Mouse (Mus musculus) embryonic facial prominence, embryonic 13.5 days (tissue): ENCODE results near the gene Afg1l. TPM values are rescaled to one million over a fixed set of nuclear protein-coding genes. Genes with fewer than 3 reads are reported as not detected.

Experiments
- ATAC-seq: fragments of 200-750 bp; cut with Nextera tagmentation; 2 replicates; pipeline ENCODE4 v1.8.0; 2017; ENCODE audit warnings: low read depth; ENCODE audit not compliant: insufficient number of reproducible peaks, insufficient read depth, low FRiP score, low TSS enrichment
- H3K27ac ChIP-seq: fragments of 300-500 bp; sonication (generic); 2 replicates; pipeline ENCODE4 v1.5.1; 2015; ENCODE audit warnings: moderate library complexity, mild to moderate bottlenecking, inconsistent platforms
- H3K27me3 ChIP-seq: fragments of 300-500 bp; sonication (generic); 2 replicates; pipeline ENCODE4 v1.6.1; 2015; ENCODE audit warnings: mild to moderate bottlenecking, inconsistent platforms
- H3K36me3 ChIP-seq: fragments of 300-500 bp; sonication (generic); 2 replicates; pipeline ENCODE4 v1.6.1; 2015; ENCODE audit warnings: mild to moderate bottlenecking, inconsistent platforms
- H3K4me1 ChIP-seq: fragments of 300-500 bp; sonication (generic); 2 replicates; pipeline ENCODE4 v1.6.1; 2015; ENCODE audit warnings: inconsistent platforms
- H3K4me2 ChIP-seq: fragments of 300-500 bp; sonication (generic); 2 replicates; pipeline ENCODE4 v1.6.1; 2015; ENCODE audit warnings: moderate library complexity, mild to moderate bottlenecking, inconsistent platforms
- H3K4me3 ChIP-seq: fragments of 300-500 bp; sonication (generic); 2 replicates; pipeline ENCODE4 v1.5.1; 2015; ENCODE audit warnings: mild to moderate bottlenecking, inconsistent platforms
- H3K9ac ChIP-seq: fragments of 300-500 bp; sonication (generic); 2 replicates; pipeline ENCODE4 v1.6.1; 2015; ENCODE audit warnings: mild to moderate bottlenecking, inconsistent platforms
- H3K9me3 ChIP-seq: fragments of 300-500 bp; sonication (generic); 2 replicates; pipeline ENCODE4 v1.6.1; 2016; ENCODE audit warnings: inconsistent platforms
- WGBS: fragments of 180-500 bp; shearing (Covaris S2); methylation state at CpG from one replicate; pipeline ENCODE4 v1.1.7; 2015; ENCODE audit warnings: mixed read lengths; 5-methylcytosine and 5-hydroxymethylcytosine counted together
- polyA plus RNA-seq: library from polyadenylated mRNA; unstranded; fragments of >200 nt; fragmentation: Nextera tagmentation; extraction: Ambion mirVana; gene quantifications from 2 replicates; pipeline ENCODE4 v1.2.1, GENCODE M21; 2015

The Afg1l gene
- polyA plus RNA-seq, 1 experiment from 2014 or later, result 7.1 TPM

GRCm38 (mm10) chr10:42347986-42348385, 130.4 kb downstream of the Afg1l start:
- no peak for ATAC-seq
- Histone ChIP-seq H3K4me2 (no peak overlapping the region), H3K9ac (no peak overlapping the region), H3K9me3 (no peaks in the 10 kb centered on the region), H3K4me1 (peaks cover 20% of the 10 kb centered on the region), H3K27ac (peak overlapping the region; percentile 64), H3K27me3 (no peaks in the 10 kb centered on the region), H3K36me3 (no peaks in the 10 kb centered on the region), H3K4me3 (no peak overlapping the region)
- WGBS, result 76% methylated on average over 5 of the region's 5 CpGs

GRCm38 (mm10) chr10:42347127-42347526, 131.2 kb downstream of the Afg1l start:
- H3K27ac ChIP-seq, result peak overlapping the region; percentile 87
- H3K4me2 ChIP-seq, result peak overlapping the region; percentile 36
- WGBS, result 36% methylated on average over 5 of the region's 5 CpGs
- no peak overlapping the region for H3K9ac ChIP-seq
- ATAC-seq, result peak; percentile 81
- H3K9me3 ChIP-seq, result no peaks in the 10 kb centered on the region
- H3K36me3 ChIP-seq, result no peaks in the 10 kb centered on the region
- H3K4me1 ChIP-seq, result peaks cover 20% of the 10 kb centered on the region
- no peak overlapping the region for H3K4me3 ChIP-seq
- H3K27me3 ChIP-seq, result no peaks in the 10 kb centered on the region

DNA sequence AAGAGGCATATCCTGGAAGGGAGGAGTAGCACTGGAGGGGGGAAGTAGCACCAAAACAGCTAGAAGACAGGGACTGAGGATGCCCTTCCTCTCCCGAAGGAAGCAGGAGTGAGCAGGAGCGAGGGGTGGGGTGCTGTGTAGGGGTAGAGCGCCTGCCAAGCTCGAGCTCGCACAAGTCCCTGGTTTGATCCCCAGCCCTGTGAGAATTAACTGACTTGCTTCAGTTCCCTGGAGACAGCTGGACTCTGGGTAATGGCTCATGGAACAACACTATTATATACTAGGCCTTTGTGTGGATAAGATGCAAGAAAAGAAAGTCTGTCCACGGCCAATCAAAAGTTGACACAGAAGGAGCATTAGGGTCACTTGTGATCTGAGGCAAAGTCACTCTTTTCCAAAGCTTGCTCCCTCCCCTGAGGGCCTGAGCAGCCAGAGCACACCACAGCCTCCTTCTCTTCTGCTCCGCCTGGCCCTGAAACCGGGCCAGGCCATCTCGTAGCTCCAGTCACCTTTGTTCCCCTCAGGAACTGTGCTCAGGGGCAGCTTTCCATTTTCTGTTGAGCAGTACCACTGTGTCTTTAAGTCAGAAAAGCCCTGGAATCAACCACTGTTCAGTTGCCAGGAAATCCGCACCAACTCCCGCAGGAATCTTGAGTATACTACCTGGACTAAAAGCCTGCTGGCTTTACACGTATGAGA, 132.0 kb downstream of the Afg1l start:
- H3K36me3 ChIP-seq, result no peaks in the 10 kb centered on the region

DNA sequence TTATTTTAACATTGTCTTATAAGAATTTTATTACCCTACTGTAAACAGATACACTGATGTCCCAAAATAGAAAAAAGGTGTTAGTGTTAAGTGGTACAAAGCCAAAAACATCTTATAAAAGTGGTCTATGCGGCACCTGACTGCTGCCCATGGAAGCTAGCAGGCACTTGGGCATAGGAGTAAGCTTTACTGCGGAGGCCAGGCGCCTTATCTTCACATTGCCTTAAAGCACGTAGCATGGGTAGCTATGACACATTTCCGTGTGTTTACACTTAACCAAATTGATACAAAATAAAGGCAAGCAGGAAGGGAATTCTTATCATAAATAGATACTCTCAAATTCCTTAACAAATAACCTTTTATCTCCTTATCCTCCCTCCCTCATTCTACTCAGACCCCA, 135.7 kb downstream of the Afg1l start:
- 90% methylated on average over 5 of the region's 5 CpGs for WGBS
- no peak for ATAC-seq
- no peaks in the 10 kb centered on the region; the same call in 1 of the 2 replicates for H3K36me3 ChIP-seq

More for the DNA sequence above, 132.0 kb downstream of the Afg1l start:
- no peak overlapping the region; the same call in 1 of the 2 replicates for H3K4me2 ChIP-seq
- peaks cover 20% of the 10 kb centered on the region for H3K4me1 ChIP-seq
- H3K9ac ChIP-seq, result no peak overlapping the region
- H3K27ac ChIP-seq, result peak overlapping the region; percentile 87
- no peak overlapping the region for H3K4me3 ChIP-seq
- H3K9me3 ChIP-seq, result no peaks in the 10 kb centered on the region
- no peaks in the 10 kb centered on the region for H3K27me3 ChIP-seq
- 0 out of 2 replicates have a peak, but pooled peaks have one; percentile 62 for ATAC-seq
- 31% methylated on average over 12 of the region's 12 CpGs for WGBS

GRCm38 (mm10) chr10:42341815-42342457, 136.4 kb downstream of the Afg1l start:
- Histone ChIP-seq H3K4me2 (no peak overlapping the region), H3K9me3 (no peaks in the 10 kb centered on the region), H3K9ac (no peak overlapping the region), H3K4me3 (no peak overlapping the region), H3K36me3 (no peaks in the 10 kb centered on the region; the same call in 1 of the 2 replicates), H3K27me3 (no peaks in the 10 kb centered on the region), H3K4me1 (peaks cover 10% of the 10 kb centered on the region), H3K27ac (no peak overlapping the region)
- WGBS, result 83% methylated on average over 11 of the region's 11 CpGs
- ATAC-seq, result no peak

More for the DNA sequence above, 135.7 kb downstream of the Afg1l start:
- H3K9ac ChIP-seq, result no peak overlapping the region
- H3K27ac ChIP-seq, result no peak overlapping the region
- no peak overlapping the region for H3K4me2 ChIP-seq
- H3K4me3 ChIP-seq, result no peak overlapping the region
- peaks cover 17% of the 10 kb centered on the region for H3K4me1 ChIP-seq
- H3K9me3 ChIP-seq, result no peaks in the 10 kb centered on the region
- H3K27me3 ChIP-seq, result no peaks in the 10 kb centered on the region

- no peaks in the 10 kb centered on the region for H3K27me3 ChIP-seq
- H3K9ac ChIP-seq, result no peak overlapping the region
- no peaks in the 10 kb centered on the region; the same call in 1 of the 2 replicates for H3K36me3 ChIP-seq
- no peak for ATAC-seq
- no peaks in the 10 kb centered on the region for H3K4me1 ChIP-seq
- no peak overlapping the region for H3K27ac ChIP-seq
- no peaks in the 10 kb centered on the region for H3K9me3 ChIP-seq
- H3K4me2 ChIP-seq, result no peak overlapping the region
- 63% methylated on average over 6 of the region's 6 CpGs for WGBS
- H3K4me3 ChIP-seq, result no peak overlapping the region
Measured at GRCm38 (mm10) chr10:42340426-42340793, 138.0 kb downstream of the Afg1l start.

DNA sequence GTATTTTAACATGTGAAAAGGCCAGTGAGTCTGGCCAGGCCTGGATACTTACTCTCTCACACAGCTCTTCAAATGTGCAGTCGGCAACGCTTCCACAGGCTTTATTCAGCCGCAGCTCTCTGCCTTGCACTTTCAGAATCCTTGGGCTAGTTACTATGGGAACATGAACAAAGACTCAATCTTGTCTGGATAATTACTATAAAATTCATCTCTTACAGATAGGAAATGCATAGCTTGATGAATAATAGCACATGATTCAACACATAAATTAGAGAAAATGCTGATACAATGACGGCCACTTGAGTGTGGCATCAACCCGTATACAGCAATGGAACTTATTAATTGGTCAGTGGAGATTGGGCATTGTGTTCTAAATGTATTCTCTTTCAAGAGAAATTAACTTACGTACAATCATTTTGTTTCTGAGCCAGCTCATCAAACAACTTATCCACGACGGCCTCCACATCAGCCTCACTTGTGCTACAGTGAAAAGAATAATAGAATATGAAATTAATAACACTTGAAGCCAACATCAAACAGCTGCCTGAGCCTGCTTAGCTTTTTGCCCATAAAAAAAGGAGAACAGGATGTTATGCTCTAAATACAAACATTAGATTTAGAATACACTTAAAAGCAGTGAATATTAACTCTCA, 138.5 kb downstream of the Afg1l start:
- Histone ChIP-seq H3K36me3 (no peaks in the 10 kb centered on the region; the same call in 1 of the 2 replicates), H3K4me1 (no peaks in the 10 kb centered on the region), H3K9ac (no peak overlapping the region), H3K9me3 (no peaks in the 10 kb centered on the region), H3K27me3 (no peaks in the 10 kb centered on the region), H3K4me3 (no peak overlapping the region), H3K4me2 (no peak overlapping the region), H3K27ac (peak overlapping the region; percentile 22; the same call in 1 of the 2 replicates)
- ATAC-seq, result no peak
- WGBS, result 71% methylated on average over 8 of the region's 8 CpGs

- WGBS, result 76% methylated on average over 9 of the region's 9 CpGs
- Histone ChIP-seq H3K9me3 (no peaks in the 10 kb centered on the region), H3K36me3 (no peaks in the 10 kb centered on the region; the same call in 1 of the 2 replicates), H3K4me3 (no peak overlapping the region), H3K27ac (no peak overlapping the region), H3K4me2 (no peak overlapping the region), H3K27me3 (no peaks in the 10 kb centered on the region), H3K4me1 (no peaks in the 10 kb centered on the region), H3K9ac (no peak overlapping the region)
- ATAC-seq, result no peak
Measured at GRCm38 (mm10) chr10:42338456-42338855, 139.9 kb downstream of the Afg1l start.

DNA sequence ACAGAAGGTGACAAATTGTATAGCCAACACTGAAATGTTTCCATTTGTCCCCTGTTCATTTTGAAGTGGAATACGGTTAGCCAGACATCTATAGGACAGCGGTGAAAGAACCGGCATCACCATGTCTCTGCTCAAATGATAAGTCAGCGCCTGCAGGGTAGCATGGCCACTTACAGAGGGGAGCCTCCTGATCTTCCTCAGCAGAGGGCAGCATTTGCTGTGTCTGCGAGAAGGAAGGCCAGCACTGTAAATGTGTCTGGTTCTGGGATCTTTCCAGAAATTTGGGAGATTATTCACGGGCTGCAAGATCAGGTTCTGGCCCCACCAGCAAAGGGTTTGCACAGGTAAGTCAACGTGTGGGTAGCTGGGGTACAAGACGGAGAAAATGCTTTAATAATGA, 150.8 kb downstream of the Afg1l start:
- Histone ChIP-seq H3K4me2 (no peak overlapping the region), H3K27me3 (no peaks in the 10 kb centered on the region), H3K36me3 (no peaks in the 10 kb centered on the region), H3K4me3 (no peak overlapping the region), H3K4me1 (no peaks in the 10 kb centered on the region), H3K9ac (no peak overlapping the region), H3K9me3 (no peaks in the 10 kb centered on the region), H3K27ac (no peak overlapping the region)
- whole genome bisulfite sequencing, result 59% methylated on average over 8 of the region's 8 CpGs
- no peak for ATAC-seq

DNA sequence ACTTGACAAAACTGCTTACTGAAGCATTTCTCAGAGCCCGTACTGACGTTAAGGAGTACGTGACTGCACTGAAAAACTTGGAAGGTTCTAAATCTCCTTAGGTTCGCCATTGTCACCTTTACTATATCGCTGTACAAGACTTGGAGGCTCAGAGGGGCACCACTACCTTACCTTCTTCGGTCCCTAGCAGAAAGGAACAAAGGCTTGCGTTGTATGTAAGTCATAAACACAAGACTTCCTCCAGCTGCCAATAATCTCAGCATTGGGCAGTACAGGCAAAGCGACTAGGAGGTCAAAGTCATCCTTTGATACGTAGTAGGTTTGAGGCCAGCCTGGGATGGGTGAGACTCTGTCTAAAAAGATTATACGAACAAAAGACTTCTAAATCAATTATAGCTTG, 153.1 kb downstream of the Afg1l start:
- Histone ChIP-seq H3K36me3 (no peaks in the 10 kb centered on the region), H3K9me3 (no peaks in the 10 kb centered on the region), H3K27ac (no peak overlapping the region), H3K4me1 (no peaks in the 10 kb centered on the region), H3K27me3 (no peaks in the 10 kb centered on the region), H3K4me2 (no peak overlapping the region), H3K9ac (no peak overlapping the region), H3K4me3 (no peak overlapping the region)
- 91% methylated on average over 10 of the region's 10 CpGs for WGBS
- ATAC-seq, result no peak

DNA sequence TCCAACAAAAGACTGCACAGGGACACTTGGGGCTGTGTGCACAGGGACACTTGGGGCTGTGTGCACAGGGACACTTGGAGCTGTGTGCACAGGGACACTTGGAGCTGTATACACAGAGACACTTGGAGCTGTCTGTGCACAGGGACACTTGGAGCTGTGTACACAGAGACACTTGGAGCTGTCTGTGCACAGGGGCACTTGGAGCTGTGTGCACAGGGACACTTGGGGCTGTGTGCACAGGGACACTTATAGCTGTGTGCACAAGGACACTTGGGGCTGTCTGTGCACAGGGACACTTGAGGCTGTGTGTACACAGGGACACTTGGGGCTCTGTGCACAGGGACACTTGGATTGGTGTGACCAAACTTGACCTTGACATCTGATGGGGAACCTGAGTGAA, 154.4 kb downstream of the Afg1l start:
- Histone ChIP-seq H3K4me1 (no peaks in the 10 kb centered on the region), H3K4me3 (no peak overlapping the region), H3K9me3 (no peaks in the 10 kb centered on the region), H3K27ac (no peak overlapping the region), H3K36me3 (no peaks in the 10 kb centered on the region), H3K9ac (no peak overlapping the region), H3K27me3 (no peaks in the 10 kb centered on the region), H3K4me2 (no peak overlapping the region)
- no peak for ATAC-seq
